Mouse (Mus musculus) stomach, embryonic 15.5 days (tissue): ENCODE data around the gene Epsti1. TPM values are rescaled to one million over a fixed set of nuclear protein-coding genes. Genes with fewer than 3 reads are reported as not detected.

ENCODE experiments used
- ATAC-seq: fragments of 200-750 bp; cut with Nextera tagmentation; 2 replicates; pipeline ENCODE4 v1.8.0; 2017; ENCODE audit warnings: low read depth, moderate number of reproducible peaks, moderate TSS enrichment; ENCODE audit not compliant: insufficient read depth, low FRiP score
- H3K27ac ChIP-seq: fragments of 300-500 bp; sonication (generic); 2 replicates; pipeline ENCODE4 v1.5.1; 2015; ENCODE audit warnings: mild to moderate bottlenecking, inconsistent platforms
- H3K27me3 ChIP-seq: fragments of 300-500 bp; sonication (generic); replicated peaks from 2 replicates; pipeline ENCODE4 v1.6.1; 2015; ENCODE audit warnings: inconsistent platforms
- H3K36me3 ChIP-seq: fragments of 300-500 bp; sonication (generic); 2 replicates; pipeline ENCODE4 v1.6.1; 2015; ENCODE audit warnings: inconsistent platforms
- H3K4me1 ChIP-seq: fragments of 300-500 bp; sonication (generic); 2 replicates; pipeline ENCODE4 v1.6.1; 2015; ENCODE audit warnings: inconsistent platforms
- H3K4me2 ChIP-seq: fragments of 300-500 bp; sonication (generic); 2 replicates; pipeline ENCODE4 v1.6.1; 2015; ENCODE audit warnings: mild to moderate bottlenecking, inconsistent platforms
- H3K4me3 ChIP-seq: fragments of 300-500 bp; sonication (generic); replicated peaks from 2 replicates; pipeline ENCODE4 v1.5.1; 2015; ENCODE audit warnings: inconsistent platforms
- H3K9ac ChIP-seq: fragments of 300-500 bp; sonication (generic); 2 replicates; pipeline ENCODE4 v1.6.1; 2015; ENCODE audit warnings: inconsistent platforms
- H3K9me3 ChIP-seq: fragments of 300-500 bp; sonication (generic); 2 replicates; pipeline ENCODE4 v1.6.1; 2016; ENCODE audit warnings: inconsistent platforms
- WGBS: fragments of 180-500 bp; shearing (Covaris S2); methylation state at CpG from one replicate; pipeline ENCODE4 v1.1.7; 2015; 5-methylcytosine and 5-hydroxymethylcytosine counted together
- polyA plus RNA-seq: library from polyadenylated mRNA; unstranded; fragments of >200 nt; fragmentation: Nextera tagmentation; extraction: Ambion mirVana; gene quantifications from 2 replicates; pipeline ENCODE4 v1.2.1, GENCODE M21; 2015

Epsti1 gene
- polyA plus RNA-seq, 1 experiment from 2014 or later = 2.6 TPM

DNA sequence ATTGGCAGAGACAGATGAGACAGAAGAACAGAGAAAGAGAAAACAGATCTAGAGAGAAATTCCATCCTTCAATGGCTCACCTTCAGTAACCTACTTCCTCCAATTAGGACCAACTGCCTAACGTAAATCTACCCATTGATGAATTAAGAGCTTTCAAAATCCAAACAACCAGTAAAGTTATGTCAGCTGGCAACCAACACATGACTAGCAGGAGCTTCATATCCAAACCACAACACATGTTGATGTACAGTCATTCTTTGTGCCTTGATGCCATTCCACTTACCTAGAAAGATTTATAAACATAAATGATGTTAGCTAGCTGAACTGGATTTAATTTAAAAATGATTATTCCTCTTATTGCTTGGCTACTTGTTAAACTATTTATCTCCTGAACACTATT lies 22.0 kb upstream of the Epsti1 start:
- Histone ChIP-seq H3K9ac (no peak overlapping the region), H3K4me1 (no peaks in the 10 kb centered on the region), H3K27me3 (no peaks in the 10 kb centered on the region), H3K4me2 (no peak overlapping the region), H3K36me3 (no peaks in the 10 kb centered on the region), H3K4me3 (no peak overlapping the region), H3K9me3 (no peaks in the 10 kb centered on the region), H3K27ac (no peak overlapping the region)
- WGBS = 50% methylated on average over 1 of the region's 1 CpGs
- ATAC-seq = no peak

GRCm38 (mm10) chr14:77882669-77883068 lies 21.4 kb upstream of the Epsti1 start:
- no peak overlapping the region for H3K27ac ChIP-seq
- WGBS = 76% methylated on average over 6 of the region's 6 CpGs
- no peaks in the 10 kb centered on the region for H3K36me3 ChIP-seq
- ATAC-seq = no peak
- H3K4me2 ChIP-seq = no peak overlapping the region
- no peaks in the 10 kb centered on the region for H3K9me3 ChIP-seq
- H3K4me1 ChIP-seq = no peaks in the 10 kb centered on the region
- no peak overlapping the region for H3K9ac ChIP-seq
- H3K4me3 ChIP-seq = no peak overlapping the region
- H3K27me3 ChIP-seq = no peaks in the 10 kb centered on the region

GRCm38 (mm10) chr14:77886376-77886775 lies 17.7 kb upstream of the Epsti1 start:
- Histone ChIP-seq H3K27me3 (no peaks in the 10 kb centered on the region), H3K9ac (no peak overlapping the region), H3K9me3 (no peaks in the 10 kb centered on the region), H3K4me1 (no peaks in the 10 kb centered on the region), H3K4me3 (no peak overlapping the region), H3K27ac (no peak overlapping the region), H3K36me3 (no peaks in the 10 kb centered on the region), H3K4me2 (no peak overlapping the region)
- ATAC-seq = no peak
- 77% methylated on average over 3 of the region's 3 CpGs for WGBS

GRCm38 (mm10) chr14:77886941-77887340 lies 17.1 kb upstream of the Epsti1 start:
- H3K9ac ChIP-seq = no peak overlapping the region
- WGBS = 85% methylated on average over 4 of the region's 4 CpGs
- ATAC-seq = no peak

GRCm38 (mm10) chr14:77889911-77890310 lies 14.1 kb upstream of the Epsti1 start:
- no peak for ATAC-seq
- H3K9me3 ChIP-seq = no peaks in the 10 kb centered on the region
- no peak overlapping the region for H3K4me3 ChIP-seq

More at GRCm38 (mm10) chr14:77886941-77887340, 17.1 kb upstream of the Epsti1 start:
- H3K9me3 ChIP-seq = no peaks in the 10 kb centered on the region
- H3K4me2 ChIP-seq = no peak overlapping the region
- no peaks in the 10 kb centered on the region for H3K4me1 ChIP-seq
- H3K36me3 ChIP-seq = no peaks in the 10 kb centered on the region
- H3K4me3 ChIP-seq = no peak overlapping the region
- no peaks in the 10 kb centered on the region for H3K27me3 ChIP-seq
- H3K27ac ChIP-seq = no peak overlapping the region

GRCm38 (mm10) chr14:77895951-77896350 lies 8.1 kb upstream of the Epsti1 start:
- H3K27me3 ChIP-seq = no peaks in the 10 kb centered on the region
- no peak overlapping the region for H3K27ac ChIP-seq
- no peak overlapping the region for H3K9ac ChIP-seq
- no peak overlapping the region for H3K4me3 ChIP-seq
- H3K9me3 ChIP-seq = no peaks in the 10 kb centered on the region
- no peak for ATAC-seq
- H3K4me1 ChIP-seq = no peaks in the 10 kb centered on the region
- WGBS = 78% methylated on average over 3 of the region's 3 CpGs
- no peak overlapping the region for H3K4me2 ChIP-seq
- H3K36me3 ChIP-seq = no peaks in the 10 kb centered on the region

More at GRCm38 (mm10) chr14:77889911-77890310, 14.1 kb upstream of the Epsti1 start:
- H3K36me3 ChIP-seq = no peaks in the 10 kb centered on the region
- H3K4me1 ChIP-seq = no peaks in the 10 kb centered on the region
- no peak overlapping the region for H3K4me2 ChIP-seq
- no peak overlapping the region for H3K27ac ChIP-seq
- WGBS = 90% methylated on average over 7 of the region's 7 CpGs
- H3K9ac ChIP-seq = no peak overlapping the region
- H3K27me3 ChIP-seq = no peaks in the 10 kb centered on the region

DNA sequence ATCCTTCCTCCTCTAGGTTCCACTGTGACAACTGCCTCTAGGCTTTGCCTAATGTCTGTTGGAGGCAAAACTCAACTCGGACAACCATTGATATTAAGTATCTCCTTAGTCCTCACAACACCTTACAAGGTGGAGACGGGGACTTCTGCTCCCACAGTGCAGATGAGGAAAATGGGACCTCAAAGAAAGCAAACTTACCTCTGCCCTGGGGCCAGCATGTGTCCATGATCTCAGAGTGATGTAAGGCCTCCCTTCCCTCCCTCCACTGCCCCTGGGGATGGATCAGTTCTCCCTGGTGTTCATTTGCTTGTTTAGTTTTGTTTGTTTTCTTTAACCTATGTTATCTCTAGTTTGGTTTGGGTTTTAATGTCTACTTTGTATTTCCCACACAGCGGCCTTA lies 1.5 kb upstream of the Epsti1 start:
- no peaks in the 10 kb centered on the region for H3K27me3 ChIP-seq
- no peak overlapping the region for H3K4me2 ChIP-seq
- no peak for ATAC-seq
- H3K4me1 ChIP-seq = no peaks in the 10 kb centered on the region
- no peaks in the 10 kb centered on the region for H3K36me3 ChIP-seq
- H3K9ac ChIP-seq = no peak overlapping the region
- no peaks in the 10 kb centered on the region for H3K9me3 ChIP-seq
- 75% methylated on average over 3 of the region's 3 CpGs for WGBS
- no peak overlapping the region for H3K27ac ChIP-seq
- H3K4me3 ChIP-seq = no peak overlapping the region

GRCm38 (mm10) chr14:77905466-77905865 lies 1.4 kb downstream of the Epsti1 start:
- no peaks in the 10 kb centered on the region for H3K4me1 ChIP-seq
- H3K9me3 ChIP-seq = no peaks in the 10 kb centered on the region
- H3K4me3 ChIP-seq = no peak overlapping the region
- no peaks in the 10 kb centered on the region for H3K27me3 ChIP-seq
- ATAC-seq = no peak
- WGBS = 69% methylated on average over 5 of the region's 5 CpGs
- no peak overlapping the region for H3K9ac ChIP-seq
- H3K27ac ChIP-seq = no peak overlapping the region
- no peaks in the 10 kb centered on the region for H3K36me3 ChIP-seq
- no peak overlapping the region for H3K4me2 ChIP-seq

GRCm38 (mm10) chr14:77906586-77906985 lies 2.5 kb downstream of the Epsti1 start:
- H3K4me1 ChIP-seq = no peaks in the 10 kb centered on the region
- H3K36me3 ChIP-seq = no peaks in the 10 kb centered on the region
- H3K9me3 ChIP-seq = no peaks in the 10 kb centered on the region
- no peak overlapping the region for H3K9ac ChIP-seq
- H3K4me2 ChIP-seq = no peak overlapping the region
- H3K27ac ChIP-seq = no peak overlapping the region
- WGBS = 85% methylated on average over 5 of the region's 5 CpGs
- no peak for ATAC-seq
- no peaks in the 10 kb centered on the region for H3K27me3 ChIP-seq
- H3K4me3 ChIP-seq = no peak overlapping the region

- Histone ChIP-seq H3K4me3 (no peak overlapping the region), H3K9ac (no peak overlapping the region), H3K27me3 (no peaks in the 10 kb centered on the region), H3K36me3 (no peaks in the 10 kb centered on the region), H3K4me1 (no peaks in the 10 kb centered on the region), H3K4me2 (no peak overlapping the region), H3K9me3 (no peaks in the 10 kb centered on the region), H3K27ac (no peak overlapping the region)
- WGBS = 90% methylated on average over 5 of the region's 5 CpGs
- ATAC-seq = no peak
These were observed 11.7 kb downstream of the Epsti1 start for GRCm38 (mm10) chr14:77915776-77916175.

DNA sequence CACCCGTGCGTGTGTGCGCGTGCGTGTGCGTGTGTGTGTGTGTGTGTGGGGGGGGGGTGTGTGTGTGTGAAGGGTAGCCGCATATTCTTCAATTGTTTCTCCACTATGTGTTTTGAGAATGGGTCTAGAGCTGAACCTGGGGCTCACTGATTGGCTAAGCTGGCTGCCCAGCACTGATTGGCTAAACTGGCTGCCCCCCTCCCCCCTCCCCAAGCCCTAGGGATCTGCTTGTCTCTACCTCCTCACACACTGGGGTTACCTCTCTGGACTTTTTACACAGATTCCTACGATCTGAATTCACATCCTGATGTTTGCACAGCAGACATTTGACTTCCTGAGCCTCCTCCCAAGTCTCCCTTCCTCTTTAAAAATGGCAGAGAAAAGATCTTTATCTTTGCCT lies 17.6 kb downstream of the Epsti1 start:
- Histone ChIP-seq H3K36me3 (no peaks in the 10 kb centered on the region), H3K27ac (no peak overlapping the region), H3K4me2 (no peak overlapping the region), H3K27me3 (no peaks in the 10 kb centered on the region), H3K4me3 (no peak overlapping the region), H3K9ac (no peak overlapping the region), H3K9me3 (no peaks in the 10 kb centered on the region), H3K4me1 (no peaks in the 10 kb centered on the region)
- no peak for ATAC-seq
- 84% methylated on average over 8 of the region's 8 CpGs for WGBS

GRCm38 (mm10) chr14:77923076-77923865 lies 19.2 kb downstream of the Epsti1 start:
- Histone ChIP-seq H3K9me3 (no peaks in the 10 kb centered on the region), H3K36me3 (no peaks in the 10 kb centered on the region), H3K27ac (no peak overlapping the region), H3K9ac (no peak overlapping the region), H3K4me3 (no peak overlapping the region), H3K4me1 (no peaks in the 10 kb centered on the region), H3K27me3 (no peaks in the 10 kb centered on the region), H3K4me2 (no peak overlapping the region)
- no peak for ATAC-seq
- WGBS = 55% methylated on average over 6 of the region's 6 CpGs

- Histone ChIP-seq H3K4me1 (no peaks in the 10 kb centered on the region), H3K27ac (no peak overlapping the region), H3K36me3 (no peaks in the 10 kb centered on the region), H3K4me2 (no peak overlapping the region), H3K4me3 (no peak overlapping the region), H3K9me3 (no peaks in the 10 kb centered on the region), H3K9ac (no peak overlapping the region), H3K27me3 (no peaks in the 10 kb centered on the region)
- no peak for ATAC-seq
- 90% methylated on average over 10 of the region's 10 CpGs for WGBS
These were observed 21.4 kb downstream of the Epsti1 start for GRCm38 (mm10) chr14:77925414-77925813.
